Mouse (Mus musculus) bone marrow, adult 2 months (tissue): ENCODE data around the gene Slc25a33.

Experiments
- CTCF ChIP-seq: fragments of 200-500 bp; IDR thresholded peaks from 2 replicates; pipeline ENCODE4 v1.5.1; 2011; ENCODE audit warnings: low read length, control low read depth; ENCODE audit not compliant: control insufficient read depth, insufficient read depth
- POLR2A ChIP-seq: fragments of 200-500 bp; IDR thresholded peaks from 2 replicates; pipeline ENCODE4 v1.6.1; 2011; ENCODE audit warnings: low read depth, mild to moderate bottlenecking, control low read depth, low read length, borderline replicate concordance; ENCODE audit not compliant: control insufficient read depth

DNA sequence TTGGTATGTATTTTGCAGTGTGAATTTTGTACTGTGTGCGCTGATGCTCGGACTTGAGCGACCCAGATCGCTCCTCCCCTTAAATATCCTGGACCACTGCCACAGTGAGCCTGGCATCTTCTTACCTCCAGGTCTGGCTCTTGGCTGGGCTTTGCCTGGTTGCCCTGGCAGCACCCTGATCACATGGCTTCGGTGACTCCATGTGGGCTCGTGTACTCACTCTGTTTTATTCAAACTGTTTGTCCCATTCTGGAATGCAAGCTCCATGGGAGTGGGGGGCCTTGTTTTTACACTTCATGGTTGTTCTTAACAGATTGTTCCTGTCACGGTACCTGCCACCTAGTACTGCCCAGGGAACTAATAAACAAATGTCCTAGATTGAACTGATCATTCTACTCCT lies 1.3 kb upstream of the Slc25a33 start:
- TF ChIP-seq POLR2A = no peak
- TF ChIP-seq CTCF = no peak
